Mouse (Mus musculus) kidney, adult 2 months (tissue): Measurements from ENCODE around the gene Lnpk. TPM values are rescaled to one million over a fixed set of nuclear protein-coding genes. Genes with fewer than 3 reads are reported as not detected.

Experiments
- DNase-seq: peaks from one replicate; pipeline ENCODE4 v3.0.0; 2021
- H3K27ac ChIP-seq: fragments of 200-500 bp; 2 replicates; pipeline ENCODE4 v1.5.1; 2012; ENCODE audit warnings: low read depth, low read length, control low read depth, inconsistent platforms; ENCODE audit not compliant: insufficient read depth
- H3K27me3 ChIP-seq: fragments of 200-500 bp; replicated peaks from 2 replicates; pipeline ENCODE4 v1.6.1; 2012; ENCODE audit warnings: mild to moderate bottlenecking, moderate library complexity, low read length, inconsistent platforms; ENCODE audit not compliant: control insufficient read depth, insufficient read depth
- H3K36me3 ChIP-seq: fragments of 200-500 bp; 2 replicates; pipeline ENCODE4 v1.6.1; 2012; ENCODE audit warnings: mild to moderate bottlenecking, moderate library complexity, low read length, inconsistent platforms; ENCODE audit not compliant: control insufficient read depth, insufficient read depth
- H3K4me1 ChIP-seq: fragments of 200-500 bp; 2 replicates; pipeline ENCODE4 v1.6.1; 2011; ENCODE audit warnings: low read length; ENCODE audit not compliant: control insufficient read depth, insufficient read depth
- H3K4me3 ChIP-seq: fragments of 200-500 bp; 2 replicates; pipeline ENCODE4 v1.5.1; 2011; ENCODE audit warnings: mild to moderate bottlenecking, low read depth, low read length, control low read depth; ENCODE audit not compliant: insufficient read depth
- CTCF ChIP-seq: fragments of 200-500 bp; conservative IDR thresholded peaks from 2 replicates; pipeline ENCODE4 v1.5.1; 2011; ENCODE audit warnings: low read depth, mild to moderate bottlenecking, control low read depth, low read length, moderate library complexity, mixed read lengths; ENCODE audit not compliant: insufficient read depth, insufficient read length
- POLR2A ChIP-seq: fragments of 200-500 bp; IDR thresholded peaks from one replicate; pipeline ENCODE4 v1.6.1; 2011; ENCODE audit warnings: low read depth, low read length, control low read depth
- WGBS: fragments of 180-500 bp; shearing (Covaris S2); methylation state at CpG from one replicate; pipeline ENCODE4 v1.1.7; 2018; 5-methylcytosine and 5-hydroxymethylcytosine counted together
- polyA plus RNA-seq: library from polyadenylated mRNA; depleted of rRNA; stranded (reverse); fragments of >200 nt; gene quantifications from 2 replicates; pipeline ENCODE4 v1.2.3, GENCODE M21; 2012

Gene Lnpk
- polyA plus RNA-seq, 1 experiment, result 2.6 TPM

- H3K4me3 ChIP-seq, result no peak overlapping the region
- 82% methylated on average over 2 of the region's 2 CpGs for WGBS
- no peaks in the 10 kb centered on the region for H3K4me1 ChIP-seq
- no peak for DNase-seq
- H3K36me3 ChIP-seq, result no peaks in the 10 kb centered on the region
- TF ChIP-seq POLR2A (no peak), CTCF (no peak)
- no peaks in the 10 kb centered on the region for H3K27me3 ChIP-seq
- no peak overlapping the region for H3K27ac ChIP-seq
Measured at GRCm38 (mm10) chr2:74557451-74557850, 21.8 kb downstream of the Lnpk start.

- Histone ChIP-seq H3K36me3 (no peaks in the 10 kb centered on the region), H3K27me3 (no peaks in the 10 kb centered on the region), H3K4me3 (no peak overlapping the region), H3K27ac (no peak overlapping the region), H3K4me1 (no peaks in the 10 kb centered on the region)
- TF ChIP-seq CTCF, result no peak
- TF ChIP-seq POLR2A, result no peak
- DNase-seq, result no peak
Measured at GRCm38 (mm10) chr2:74551929-74552328, 27.3 kb downstream of the Lnpk start.

- H3K4me1 ChIP-seq, result no peaks in the 10 kb centered on the region
- 48% methylated on average over 2 of the region's 2 CpGs for WGBS
- no peak overlapping the region for H3K4me3 ChIP-seq
- H3K36me3 ChIP-seq, result no peaks in the 10 kb centered on the region
- no peaks in the 10 kb centered on the region for H3K27me3 ChIP-seq
- H3K27ac ChIP-seq, result no peak overlapping the region
- no peak for TF ChIP-seq POLR2A
- no peak for TF ChIP-seq CTCF
- no peak for DNase-seq
Measured at GRCm38 (mm10) chr2:74548306-74548705, 30.9 kb downstream of the Lnpk start.

GRCm38 (mm10) chr2:74508302-74508701 is 70.9 kb downstream of the Lnpk start:
- Histone ChIP-seq H3K36me3 (no peaks in the 10 kb centered on the region), H3K27me3 (no peaks in the 10 kb centered on the region), H3K4me3 (no peak overlapping the region), H3K27ac (no peak overlapping the region), H3K4me1 (no peaks in the 10 kb centered on the region)
- TF ChIP-seq POLR2A (no peak), CTCF (no peak)
- WGBS, result 91% methylated on average over 5 of the region's 5 CpGs
- no peak for DNase-seq

- no peak for TF ChIP-seq POLR2A
- TF ChIP-seq CTCF, result no peak
- H3K27ac ChIP-seq, result no peak overlapping the region
- H3K36me3 ChIP-seq, result no peaks in the 10 kb centered on the region
- no peak overlapping the region for H3K4me3 ChIP-seq
- no peak for DNase-seq
- no peaks in the 10 kb centered on the region for H3K4me1 ChIP-seq
- 46% methylated on average over 8 of the region's 8 CpGs for WGBS
- no peaks in the 10 kb centered on the region for H3K27me3 ChIP-seq
Measured at GRCm38 (mm10) chr2:74506439-74506838, 72.8 kb downstream of the Lnpk start.

- no peak overlapping the region for H3K4me3 ChIP-seq
- no peaks in the 10 kb centered on the region for H3K36me3 ChIP-seq
- no peaks in the 10 kb centered on the region for H3K27me3 ChIP-seq
- H3K4me1 ChIP-seq, result no peaks in the 10 kb centered on the region
- no peak for TF ChIP-seq CTCF
- TF ChIP-seq POLR2A, result no peak
- 94% methylated on average over 2 of the region's 2 CpGs for WGBS
- DNase-seq, result no peak
- H3K27ac ChIP-seq, result no peak overlapping the region
Measured at GRCm38 (mm10) chr2:74500307-74500706, 78.9 kb downstream of the Lnpk start.

- Histone ChIP-seq H3K4me1 (no peaks in the 10 kb centered on the region), H3K4me3 (no peak overlapping the region), H3K36me3 (no peaks in the 10 kb centered on the region), H3K27ac (no peak overlapping the region), H3K27me3 (no peaks in the 10 kb centered on the region)
- TF ChIP-seq POLR2A, result no peak
- no peak for TF ChIP-seq CTCF
- WGBS, result 92% methylated on average over 5 of the region's 5 CpGs
- no peak for DNase-seq
Measured at GRCm38 (mm10) chr2:74497851-74498250, 81.4 kb downstream of the Lnpk start.

GRCm38 (mm10) chr2:74491426-74491825 is 87.8 kb downstream of the Lnpk start:
- H3K36me3 ChIP-seq, result no peaks in the 10 kb centered on the region
- no peaks in the 10 kb centered on the region for H3K4me1 ChIP-seq
- H3K27me3 ChIP-seq, result no peaks in the 10 kb centered on the region
- no peak for TF ChIP-seq CTCF
- no peak for TF ChIP-seq POLR2A
- WGBS, result 34% methylated on average over 13 of the region's 13 CpGs
- no peak overlapping the region for H3K4me3 ChIP-seq
- DNase-seq, result no peak
- no peak overlapping the region for H3K27ac ChIP-seq
